In genomic region chr19:16167185-16167584, GRCm38 (mm10) we compare ENCODE assay signal across 12 mouse cellular contexts. TPM values are rescaled to one million over a fixed set of nuclear protein-coding genes. Genes with fewer than 3 reads are reported as not detected.
A peak's percentile ranks its signal among the peaks of the same experiment; 100 is the strongest.
DNase-seq lines count a peak whose midpoint lies in the region; ATAC-seq lines count a peak whose summit lies in the region.
"Had no signal": no experiment of that assay in that cellular context is flagged by ENCODE, and none has a peak within 500 bp of the region (broad histone marks: within the 10 kb centered on the region; RNA-seq: fewer than 3 reads in every experiment).

No protein-coding gene starts in this region.

- no peak overlapping the region for H3K4me2 ChIP-seq in forebrain, embryonic 16.5 days (ENCODE audit: low read length)
- H3K4me2 ChIP-seq: neural tube, embryonic 15.5 days had no signal

- no peaks in the 10 kb centered on the region for H3K9me3 ChIP-seq in forebrain, embryonic 16.5 days (ENCODE audit: control insufficient read depth, low read length)
- H3K9me3 ChIP-seq: neural tube, embryonic 15.5 days had no signal

- ATAC-seq in cerebellum, adult (ENCODE audit: insufficient number of reproducible peaks, low FRiP score, low TSS enrichment), result peak; percentile 86
- 0 out of 2 replicates have a peak, but pooled peaks have one; percentile 16 for ATAC-seq in forebrain, embryonic 16.5 days
- ATAC-seq: hindbrain, postnatal 0 days; liver, postnatal 0 days had no signal

- H3K4me3 ChIP-seq in forebrain, embryonic 16.5 days (replicated peaks; ENCODE audit: low read length), result no peak overlapping the region
- H3K4me3 ChIP-seq: neural tube, embryonic 15.5 days had no signal

- WGBS in forebrain, embryonic 16.5 days, result 32% methylated on average over 4 of the region's 4 CpGs

- H3K4me1 ChIP-seq in forebrain, embryonic 16.5 days (replicated peaks; ENCODE audit: control insufficient read depth, insufficient read depth, low read length), result peaks cover 22% of the 10 kb centered on the region

- H3K27ac ChIP-seq in forebrain, embryonic 16.5 days (ENCODE audit: low read length), result no peak overlapping the region
- H3K27ac ChIP-seq: hindbrain, postnatal 0 days; neural tube, embryonic 15.5 days had no signal

- no peaks in the 10 kb centered on the region for H3K27me3 ChIP-seq in forebrain, embryonic 16.5 days (replicated peaks; ENCODE audit: control insufficient read depth, insufficient read depth, low read length)
- H3K27me3 ChIP-seq: neural tube, embryonic 15.5 days had no signal

- no peak overlapping the region for H3K9ac ChIP-seq in forebrain, embryonic 16.5 days (replicated peaks; ENCODE audit: low read depth, low read length)
- H3K9ac ChIP-seq: liver, postnatal 0 days; neural tube, embryonic 15.5 days had no signal

- no peaks in the 10 kb centered on the region for H3K36me3 ChIP-seq in forebrain, embryonic 16.5 days (ENCODE audit: control insufficient read depth, insufficient read depth)
- H3K36me3 ChIP-seq: neural tube, embryonic 15.5 days had no signal

- no peak for DNase-seq in cerebellum, postnatal 4 days (ENCODE audit: low spot score in 2 of 2)
- peak; percentile 42 to 60 for DNase-seq in kidney, adult 8-10 months
- DNase-seq in kidney, postnatal 14 days, result no peak
- peak; percentile 34 for DNase-seq in adipocyte (ENCODE audit: low spot score)
- no peak for DNase-seq in spleen, postnatal 36 days (ENCODE audit: low spot score in 2 of 2)
- DNase-seq in thymus, postnatal 4 days, result no peak
- DNase-seq: liver, postnatal 0 days; thymus, adult 18-20 months had no signal

RNA-seq across cellular contexts. Expression of gene Gnaq, which starts 34.6 kb away (rescaled TPM):
- 105 and 122 TPM in 2 replicates for polyA plus RNA-seq in forebrain, embryonic 16.5 days (2015; fragmentation: Nextera tagmentation; extraction: Ambion mirVana)

Comparison
In these comparisons a context has a peak if more than half of its experiments do, and no peak if none do; other contexts are left out.
1. DNase-seq: peak in kidney, adult 8-10 months (2 of 2) and adipocyte (single experiment); none in cerebellum, postnatal 4 days (0 of 2), kidney, postnatal 14 days (single experiment), spleen, postnatal 36 days (0 of 2) and thymus, postnatal 4 days (single experiment).